Mouse (Mus musculus) neural tube, embryonic 14.5 days (tissue): ENCODE results near the gene Spock1. TPM values are rescaled to one million over a fixed set of nuclear protein-coding genes. Genes with fewer than 3 reads are reported as not detected.

Source experiments
- ATAC-seq: fragments of 200-750 bp; cut with Nextera tagmentation; 2 replicates; pipeline ENCODE4 v1.8.0; 2017; ENCODE audit warnings: low read depth, mild to moderate bottlenecking, moderate TSS enrichment, moderate library complexity
- H3K27ac ChIP-seq: fragments of 300-500 bp; sonication (generic); 2 replicates; pipeline ENCODE4 v1.5.1; 2014; ENCODE audit warnings: low read depth, mild to moderate bottlenecking, control low read depth, low read length, moderate library complexity, mixed read lengths
- H3K27me3 ChIP-seq: fragments of 300-500 bp; sonication (generic); 2 replicates; pipeline ENCODE4 v1.6.1; 2014; ENCODE audit warnings: low read length; ENCODE audit not compliant: control insufficient read depth, insufficient read depth
- H3K36me3 ChIP-seq: fragments of 300-500 bp; sonication (generic); 2 replicates; pipeline ENCODE4 v1.6.1; 2014; ENCODE audit warnings: low read length, mixed read lengths; ENCODE audit not compliant: control insufficient read depth, insufficient read depth
- H3K4me1 ChIP-seq: fragments of 300-500 bp; sonication (generic); 2 replicates; pipeline ENCODE4 v1.6.1; 2014; ENCODE audit warnings: low read length; ENCODE audit not compliant: control insufficient read depth, insufficient read depth
- H3K4me2 ChIP-seq: fragments of 300-500 bp; sonication (generic); 2 replicates; pipeline ENCODE4 v1.6.1; 2014; ENCODE audit warnings: mild to moderate bottlenecking, low read depth, low read length, control low read depth
- H3K4me3 ChIP-seq: fragments of 300-500 bp; sonication (generic); 2 replicates; pipeline ENCODE4 v1.5.1; 2014; ENCODE audit warnings: low read depth, low read length, control low read depth, mixed read lengths
- H3K9ac ChIP-seq: fragments of 300-500 bp; sonication (generic); replicated peaks from 2 replicates; pipeline ENCODE4 v1.6.1; 2014; ENCODE audit warnings: low read depth, mild to moderate bottlenecking, control low read depth, low read length, mixed read lengths
- H3K9me3 ChIP-seq: fragments of 300-500 bp; sonication (generic); 2 replicates; pipeline ENCODE4 v1.6.1; 2016; ENCODE audit warnings: low read length; ENCODE audit not compliant: control insufficient read depth
- WGBS: fragments of 180-500 bp; shearing (Covaris S2); extraction: QIAGEN DNeasy Blood & Tissue Kit; methylation state at CpG from one replicate; pipeline ENCODE4 v1.1.7; 2014; 5-methylcytosine and 5-hydroxymethylcytosine counted together
- polyA plus RNA-seq: library from polyadenylated mRNA; unstranded; fragments of >200 nt; fragmentation: Nextera tagmentation; extraction: Ambion mirVana; gene quantifications from 2 replicates; pipeline ENCODE4 v1.2.1, GENCODE M21; 2014

Gene Spock1
- polyA plus RNA-seq, 1 experiment from 2014 or later, result 157 TPM

- ATAC-seq, result no peak
- WGBS, result 67% methylated on average over 6 of the region's 6 CpGs
These were observed 166.9 kb downstream of the Spock1 start for GRCm38 (mm10) chr13:57741186-57741585.

GRCm38 (mm10) chr13:57740473-57740872 is 167.7 kb downstream of the Spock1 start:
- no peak overlapping the region for H3K4me3 ChIP-seq
- H3K9ac ChIP-seq, result no peak overlapping the region
- 58% methylated on average over 5 of the region's 5 CpGs for WGBS
- H3K27ac ChIP-seq, result no peak overlapping the region
- H3K9me3 ChIP-seq, result no peaks in the 10 kb centered on the region
- no peaks in the 10 kb centered on the region for H3K36me3 ChIP-seq
- no peak for ATAC-seq
- H3K4me1 ChIP-seq, result peaks cover 12% of the 10 kb centered on the region; the same call in 1 of the 2 replicates
- H3K4me2 ChIP-seq, result no peak overlapping the region
- H3K27me3 ChIP-seq, result no peaks in the 10 kb centered on the region

More at GRCm38 (mm10) chr13:57741186-57741585, 166.9 kb downstream of the Spock1 start:
- Histone ChIP-seq H3K4me3 (no peak overlapping the region), H3K36me3 (no peaks in the 10 kb centered on the region), H3K4me1 (peaks cover 7% of the 10 kb centered on the region; the same call in 1 of the 2 replicates), H3K9me3 (no peaks in the 10 kb centered on the region), H3K9ac (no peak overlapping the region), H3K4me2 (no peak overlapping the region), H3K27ac (no peak overlapping the region), H3K27me3 (no peaks in the 10 kb centered on the region)

- ATAC-seq, result no peak
- H3K9me3 ChIP-seq, result no peaks in the 10 kb centered on the region
- no peak overlapping the region for H3K4me3 ChIP-seq
- no peak overlapping the region for H3K4me2 ChIP-seq
- H3K4me1 ChIP-seq, result peaks cover 22% of the 10 kb centered on the region
- WGBS, result 31% methylated on average over 7 of the region's 7 CpGs
- no peak overlapping the region for H3K9ac ChIP-seq
- H3K36me3 ChIP-seq, result no peaks in the 10 kb centered on the region
- H3K27me3 ChIP-seq, result no peaks in the 10 kb centered on the region
- H3K27ac ChIP-seq, result peak overlapping the region; percentile 18; the same call in 1 of the 2 replicates
These were observed 172.1 kb downstream of the Spock1 start for GRCm38 (mm10) chr13:57736060-57736459.

GRCm38 (mm10) chr13:57734549-57734948 is 173.6 kb downstream of the Spock1 start:
- Histone ChIP-seq H3K4me1 (peaks cover 24% of the 10 kb centered on the region; the same call in 1 of the 2 replicates), H3K9me3 (no peaks in the 10 kb centered on the region), H3K4me3 (no peak overlapping the region), H3K9ac (no peak overlapping the region), H3K36me3 (no peaks in the 10 kb centered on the region), H3K27me3 (no peaks in the 10 kb centered on the region), H3K27ac (no peak overlapping the region), H3K4me2 (no peak overlapping the region)
- ATAC-seq, result no peak
- 88% methylated on average over 4 of the region's 4 CpGs for whole genome bisulfite sequencing

- 91% methylated on average over 1 of the region's 1 CpGs for WGBS
- H3K4me2 ChIP-seq, result no peak overlapping the region
- no peaks in the 10 kb centered on the region for H3K27me3 ChIP-seq
- ATAC-seq, result no peak
- H3K4me1 ChIP-seq, result peaks cover 24% of the 10 kb centered on the region; the same call in 1 of the 2 replicates
- H3K36me3 ChIP-seq, result no peaks in the 10 kb centered on the region
- H3K9ac ChIP-seq, result no peak overlapping the region
- no peak overlapping the region for H3K4me3 ChIP-seq
- peak overlapping the region; percentile 45; the same call in 1 of the 2 replicates for H3K27ac ChIP-seq
- H3K9me3 ChIP-seq, result no peaks in the 10 kb centered on the region
These were observed 174.6 kb downstream of the Spock1 start for GRCm38 (mm10) chr13:57733521-57733920.

- H3K4me3 ChIP-seq, result no peak overlapping the region
- H3K9me3 ChIP-seq, result no peaks in the 10 kb centered on the region
- ATAC-seq, result no peak
- peaks cover 24% of the 10 kb centered on the region; the same call in 1 of the 2 replicates for H3K4me1 ChIP-seq
- H3K27me3 ChIP-seq, result no peaks in the 10 kb centered on the region
- 57% methylated on average over 2 of the region's 2 CpGs for WGBS
- no peak overlapping the region for H3K4me2 ChIP-seq
- H3K27ac ChIP-seq, result no peak overlapping the region; the same call in 1 of the 2 replicates
- no peak overlapping the region for H3K9ac ChIP-seq
- no peaks in the 10 kb centered on the region for H3K36me3 ChIP-seq
These were observed 175.9 kb downstream of the Spock1 start for GRCm38 (mm10) chr13:57732251-57732650.

- Histone ChIP-seq H3K9ac (no peak overlapping the region), H3K27me3 (no peaks in the 10 kb centered on the region), H3K4me3 (no peak overlapping the region), H3K36me3 (no peaks in the 10 kb centered on the region), H3K4me2 (no peak overlapping the region), H3K9me3 (no peaks in the 10 kb centered on the region), H3K27ac (no peak overlapping the region), H3K4me1 (peaks cover 12% of the 10 kb centered on the region; the same call in 1 of the 2 replicates)
- 94% methylated on average over 11 of the region's 11 CpGs for WGBS
- no peak for ATAC-seq
These were observed 180.4 kb downstream of the Spock1 start for GRCm38 (mm10) chr13:57727716-57728115.

GRCm38 (mm10) chr13:57726654-57727053 is 181.5 kb downstream of the Spock1 start:
- H3K4me2 ChIP-seq, result no peak overlapping the region
- H3K27ac ChIP-seq, result no peak overlapping the region
- no peaks in the 10 kb centered on the region for H3K9me3 ChIP-seq
- ATAC-seq, result no peak
- H3K9ac ChIP-seq, result no peak overlapping the region
- H3K4me1 ChIP-seq, result peaks cover 19% of the 10 kb centered on the region; the same call in 1 of the 2 replicates
- no peaks in the 10 kb centered on the region for H3K36me3 ChIP-seq
- no peak overlapping the region for H3K4me3 ChIP-seq
- H3K27me3 ChIP-seq, result no peaks in the 10 kb centered on the region
- WGBS, result 88% methylated on average over 7 of the region's 7 CpGs

GRCm38 (mm10) chr13:57722329-57722936 is 185.7 kb downstream of the Spock1 start:
- Histone ChIP-seq H3K36me3 (no peaks in the 10 kb centered on the region), H3K9me3 (no peaks in the 10 kb centered on the region), H3K9ac (no peak overlapping the region), H3K27me3 (no peaks in the 10 kb centered on the region), H3K4me1 (peaks cover 19% of the 10 kb centered on the region; the same call in 1 of the 2 replicates), H3K4me2 (no peak overlapping the region), H3K4me3 (no peak overlapping the region), H3K27ac (0 out of 2 replicates have a peak overlapping the region, but pooled peaks have one; percentile 40)
- WGBS, result 57% methylated on average over 17 of the region's 17 CpGs
- ATAC-seq, result no peak
